Mouse (Mus musculus) embryo, embryonic 9.5 days (tissue): ENCODE measurements at regions not wholly inside any gene's neighbourhood (a gene's known extent, or its start where the extent isn't known, plus 50 kb on each side); places are given as distances from the start of the nearest gene placed in this dataset.

Experiments used
- DNase-seq: peaks from one replicate; pipeline ENCODE4 v3.0.0-alpha.2; 2017; ENCODE audit errors: extremely low spot score

GRCm38 (mm10) chr4:83915871-83916270, 390.5 kb downstream of the Ccdc171 start:
- no peak for DNase-seq

GRCm38 (mm10) chr4:83917009-83917408, 391.7 kb downstream of the Ccdc171 start:
- DNase-seq = no peak

GRCm38 (mm10) chr4:83918093-83918492, 392.7 kb downstream of the Ccdc171 start:
- no peak for DNase-seq

- DNase-seq = no peak
Observed at GRCm38 (mm10) chr4:83919041-83919440, 393.7 kb downstream of the Ccdc171 start.

GRCm38 (mm10) chr4:83925118-83925842, 399.9 kb downstream of the Ccdc171 start:
- DNase-seq = no peak

GRCm38 (mm10) chr4:83926195-83926731, 400.9 kb downstream of the Ccdc171 start:
- peak; percentile 58 for DNase-seq

GRCm38 (mm10) chr4:83931897-83932654, 406.7 kb downstream of the Ccdc171 start:
- no peak for DNase-seq

GRCm38 (mm10) chr4:83941693-83942092, 416.3 kb downstream of the Ccdc171 start:
- DNase-seq = no peak

GRCm38 (mm10) chr4:83949612-83950011, 424.3 kb downstream of the Ccdc171 start:
- no peak for DNase-seq

- DNase-seq = no peak
Observed at GRCm38 (mm10) chr4:83950809-83951409, 425.6 kb downstream of the Ccdc171 start.

- no peak for DNase-seq
Observed at GRCm38 (mm10) chr4:83956252-83956904, 431.0 kb downstream of the Ccdc171 start.

- no peak for DNase-seq
Observed at GRCm38 (mm10) chr4:83957217-83957692, 431.9 kb downstream of the Ccdc171 start.

- no peak for DNase-seq
Observed at GRCm38 (mm10) chr4:83966898-83967297, 441.6 kb downstream of the Ccdc171 start.

- DNase-seq = no peak
Observed at GRCm38 (mm10) chr4:83973162-83973561, 447.8 kb downstream of the Ccdc171 start.

GRCm38 (mm10) chr4:83974214-83975012, 449.1 kb downstream of the Ccdc171 start:
- DNase-seq = no peak

GRCm38 (mm10) chr4:83975569-83975968, 450.2 kb downstream of the Ccdc171 start:
- no peak for DNase-seq

GRCm38 (mm10) chr4:83976067-83976466, 450.7 kb downstream of the Ccdc171 start:
- DNase-seq = no peak

- DNase-seq = no peak
Observed at GRCm38 (mm10) chr4:83979088-83979487, 453.7 kb downstream of the Ccdc171 start.

- no peak for DNase-seq
Observed at GRCm38 (mm10) chr4:83984671-83985391, 459.5 kb downstream of the Ccdc171 start.

- DNase-seq = no peak
Observed at GRCm38 (mm10) chr4:83985451-83985850, 460.1 kb downstream of the Ccdc171 start.
